Mouse (Mus musculus): ENCODE data around the gene Nipal1. TPM values are rescaled to one million over a fixed set of nuclear protein-coding genes. Genes with fewer than 3 reads are reported as not detected.
A peak's percentile ranks its signal among the peaks of the same experiment; 100 is the strongest.

Gene Nipal1
- total RNA-seq, 2 experiments from 2014 or later: 0.26 to 0.41 TPM

GRCm38 (mm10) chr5:72665281-72665680, 17.7 kb downstream of the Nipal1 start:
- peak; percentile 68 for DNase-seq

- no peak for DNase-seq
These were observed 18.8 kb downstream of the Nipal1 start for GRCm38 (mm10) chr5:72666428-72666827.

GRCm38 (mm10) chr5:72668351-72668750, 20.8 kb downstream of the Nipal1 start:
- DNase-seq: no peak

GRCm38 (mm10) chr5:72671017-72671699, 23.6 kb downstream of the Nipal1 start:
- no peak for DNase-seq

- DNase-seq: no peak
These were observed 27.5 kb downstream of the Nipal1 start for GRCm38 (mm10) chr5:72674994-72675542.

GRCm38 (mm10) chr5:72681451-72681850, 33.9 kb downstream of the Nipal1 start:
- no peak for DNase-seq

GRCm38 (mm10) chr5:72689556-72689955, 42.0 kb downstream of the Nipal1 start:
- DNase-seq: no peak

- no peak for DNase-seq
These were observed 42.9 kb downstream of the Nipal1 start for GRCm38 (mm10) chr5:72690516-72690915.

GRCm38 (mm10) chr5:72694684-72695083, 47.1 kb downstream of the Nipal1 start:
- DNase-seq: no peak

GRCm38 (mm10) chr5:72696491-72696890, 48.9 kb downstream of the Nipal1 start:
- DNase-seq: no peak

GRCm38 (mm10) chr5:72698343-72698742, 50.7 kb downstream of the Nipal1 start:
- no peak for DNase-seq

GRCm38 (mm10) chr5:72698818-72699499, 51.4 kb downstream of the Nipal1 start:
- DNase-seq: no peak

GRCm38 (mm10) chr5:72699500-72699818, 51.9 kb downstream of the Nipal1 start:
- DNase-seq: no peak

GRCm38 (mm10) chr5:72702202-72702601, 54.6 kb downstream of the Nipal1 start:
- DNase-seq: no peak

- DNase-seq: no peak
These were observed 58.5 kb downstream of the Nipal1 start for GRCm38 (mm10) chr5:72706095-72706494.

GRCm38 (mm10) chr5:72706722-72707121, 59.1 kb downstream of the Nipal1 start:
- no peak for DNase-seq

- no peak for DNase-seq
These were observed 61.9 kb downstream of the Nipal1 start for GRCm38 (mm10) chr5:72709451-72709850.

GRCm38 (mm10) chr5:72709976-72710375, 62.4 kb downstream of the Nipal1 start:
- DNase-seq: no peak

- DNase-seq: peak; percentile 71
These were observed 63.1 kb downstream of the Nipal1 start for GRCm38 (mm10) chr5:72710572-72711278.

GRCm38 (mm10) chr5:72720587-72720986, 73.0 kb downstream of the Nipal1 start:
- no peak for DNase-seq
